Mouse (Mus musculus) liver, postnatal 0 days (tissue): Measurements from ENCODE around the gene Lims1. TPM values are rescaled to one million over a fixed set of nuclear protein-coding genes. Genes with fewer than 3 reads are reported as not detected.

Experiments used
- ATAC-seq: fragments of 200-750 bp; cut with Nextera tagmentation; 2 replicates; pipeline ENCODE4 v1.8.0; 2017; ENCODE audit warnings: mild to moderate bottlenecking, moderate library complexity
- DNase-seq: peaks from one replicate; pipeline ENCODE4 v3.0.0-alpha.2; 2016
- H3K27ac ChIP-seq: fragments of 300-500 bp; sonication (generic); 2 replicates; pipeline ENCODE4 v1.5.1; 2014; ENCODE audit warnings: antibody characterized with exemption, moderate library complexity, mild to moderate bottlenecking, low read depth
- H3K27me3 ChIP-seq: fragments of 300-500 bp; sonication (generic); 2 replicates; pipeline ENCODE4 v1.6.1; 2014; ENCODE audit warnings: low read length, control low read depth, mixed read lengths; ENCODE audit not compliant: insufficient read depth
- H3K36me3 ChIP-seq: fragments of 300-500 bp; sonication (generic); replicated peaks from 2 replicates; pipeline ENCODE4 v1.6.1; 2014; ENCODE audit warnings: mild to moderate bottlenecking, control low read depth, low read length, moderate library complexity, mixed read lengths; ENCODE audit not compliant: insufficient read depth
- H3K4me1 ChIP-seq: fragments of 300-500 bp; sonication (generic); 2 replicates; pipeline ENCODE4 v1.6.1; 2014; ENCODE audit warnings: antibody characterized with exemption, mild to moderate bottlenecking, control low read depth; ENCODE audit not compliant: insufficient read depth
- H3K4me2 ChIP-seq: fragments of 300-500 bp; sonication (generic); 2 replicates; pipeline ENCODE4 v1.6.1; 2014; ENCODE audit warnings: low read depth, mild to moderate bottlenecking, low read length, moderate library complexity, mixed read lengths
- H3K4me3 ChIP-seq: fragments of 300-500 bp; sonication (generic); 2 replicates; pipeline ENCODE4 v1.5.1; 2014; ENCODE audit warnings: low read depth, low read length
- H3K9ac ChIP-seq: fragments of 300-500 bp; sonication (generic); replicated peaks from 2 replicates; pipeline ENCODE4 v1.6.1; 2014; ENCODE audit warnings: mild to moderate bottlenecking, moderate library complexity
- H3K9me3 ChIP-seq: fragments of 300-500 bp; sonication (generic); 2 replicates; pipeline ENCODE4 v1.6.1; 2016; ENCODE audit warnings: mild to moderate bottlenecking, control low read depth, low read length, mixed read lengths
- CTCF ChIP-seq: sonication (generic); IDR thresholded peaks from 2 replicates; pipeline ENCODE4 v1.5.1; 2016; ENCODE audit warnings: antibody characterized with exemption, low read depth
- EP300 ChIP-seq: IDR thresholded peaks from 2 replicates; pipeline ENCODE4 v1.6.1; 2016; ENCODE audit warnings: antibody characterized with exemption, low read depth, mild to moderate bottlenecking
- WGBS: fragments of 180-500 bp; shearing (Covaris S2); extraction: QIAGEN DNeasy Blood & Tissue Kit; methylation state at CpG from one replicate; pipeline ENCODE4 v1.1.7; 2014; ENCODE audit not compliant: insufficient replicate concordance; 5-methylcytosine and 5-hydroxymethylcytosine counted together
- polyA plus RNA-seq: library from polyadenylated mRNA; unstranded; fragments of >200 nt; fragmentation: Nextera tagmentation; extraction: Ambion mirVana; gene quantifications from 2 replicates; pipeline ENCODE4 v1.2.1, GENCODE M21; 2015

Gene Lims1
- polyA plus RNA-seq, 1 experiment from 2014 or later, result 64.4 TPM

DNA sequence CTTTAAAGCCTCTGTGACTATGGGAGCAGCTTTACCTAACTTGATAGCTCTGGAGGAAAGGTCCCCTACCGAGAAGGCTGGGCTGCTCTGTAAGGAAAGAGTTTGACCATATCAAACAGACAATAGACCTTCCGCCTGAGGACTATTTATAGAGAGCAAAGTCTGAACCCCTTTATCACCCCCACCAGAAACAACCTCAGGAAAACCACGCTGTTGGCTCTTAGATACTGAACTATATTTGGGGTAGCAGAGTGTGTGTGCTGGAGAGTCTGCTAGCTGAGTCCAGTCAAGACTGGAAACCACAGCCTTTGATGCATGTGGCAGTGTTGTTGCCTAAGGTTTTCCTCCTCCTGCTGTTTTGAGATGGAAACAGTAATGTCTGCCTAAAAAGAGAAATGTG lies 31.3 kb downstream of the Lims1 start:
- no peak overlapping the region for H3K4me3 ChIP-seq
- H3K4me2 ChIP-seq, result peak overlapping the region; percentile 4
- H3K9ac ChIP-seq, result no peak overlapping the region
- ATAC-seq (peak; percentile 73), DNase-seq (no peak)
- 11% methylated on average over 3 of the region's 3 CpGs for WGBS
- no peaks in the 10 kb centered on the region for H3K27me3 ChIP-seq
- no peaks in the 10 kb centered on the region for H3K9me3 ChIP-seq
- H3K4me1 ChIP-seq, result peaks cover 18% of the 10 kb centered on the region
- peaks cover 5% of the 10 kb centered on the region; the same call in 1 of the 2 replicates for H3K36me3 ChIP-seq
- TF ChIP-seq CTCF, result no peak
- peak; percentile 83 for TF ChIP-seq EP300
- 0 out of 2 replicates have a peak overlapping the region, but pooled peaks have one; percentile 1 for H3K27ac ChIP-seq

GRCm38 (mm10) chr10:58356460-58356859 lies 33.2 kb downstream of the Lims1 start:
- TF ChIP-seq EP300 (no peak), CTCF (no peak)
- DNase-seq (no peak), ATAC-seq (no peak)
- Histone ChIP-seq H3K4me1 (peaks cover 12% of the 10 kb centered on the region), H3K9ac (no peak overlapping the region), H3K27me3 (no peaks in the 10 kb centered on the region), H3K4me3 (no peak overlapping the region), H3K4me2 (no peak overlapping the region), H3K27ac (no peak overlapping the region), H3K9me3 (no peaks in the 10 kb centered on the region), H3K36me3 (peaks cover 6% of the 10 kb centered on the region; the same call in 1 of the 2 replicates)
- WGBS, result 84% methylated on average over 3 of the region's 3 CpGs

DNA sequence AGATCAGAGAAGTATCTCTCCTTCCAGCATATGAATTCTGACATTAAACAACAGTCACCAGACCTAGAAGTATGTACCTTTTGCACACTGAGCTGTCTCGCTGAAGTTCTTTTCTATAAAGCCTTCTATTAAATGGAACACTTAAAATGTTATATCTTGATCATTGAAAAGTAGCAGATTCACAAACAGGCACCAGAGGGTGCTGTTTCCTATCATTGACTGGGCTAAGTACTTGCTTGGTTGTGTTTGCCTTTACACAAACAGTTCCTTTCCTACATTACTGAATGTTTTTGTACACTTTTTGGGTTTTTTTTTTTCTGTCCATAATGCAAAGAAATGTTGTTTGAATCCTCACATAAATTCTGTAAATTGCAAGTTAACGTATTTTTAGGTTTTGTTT lies 35.9 kb downstream of the Lims1 start:
- Histone ChIP-seq H3K27me3 (no peaks in the 10 kb centered on the region), H3K9ac (no peak overlapping the region), H3K9me3 (no peaks in the 10 kb centered on the region), H3K4me3 (no peak overlapping the region), H3K27ac (no peak overlapping the region), H3K4me2 (no peak overlapping the region), H3K4me1 (0 out of 2 replicates have a peak, but pooled peaks cover 3% of the 10 kb centered on the region), H3K36me3 (peaks cover 12% of the 10 kb centered on the region)
- ATAC-seq, result peak; percentile 40; the same call in 1 of the 2 replicates
- TF ChIP-seq CTCF, result peak; percentile 84
- TF ChIP-seq EP300, result no peak
- 58% methylated on average over 2 of the region's 2 CpGs for WGBS
- DNase-seq, result peak; percentile 39

- H3K4me1 ChIP-seq, result peaks cover 3% of the 10 kb centered on the region; the same call in 1 of the 2 replicates
- WGBS, result 77% methylated on average over 7 of the region's 7 CpGs
- H3K4me3 ChIP-seq, result no peak overlapping the region
- H3K36me3 ChIP-seq, result peaks cover 12% of the 10 kb centered on the region
- no peak overlapping the region for H3K9ac ChIP-seq
- DNase-seq (no peak), ATAC-seq (no peak)
- H3K27ac ChIP-seq, result no peak overlapping the region
- no peak for TF ChIP-seq EP300
- no peak for TF ChIP-seq CTCF
- H3K9me3 ChIP-seq, result no peaks in the 10 kb centered on the region
- H3K4me2 ChIP-seq, result no peak overlapping the region
- no peaks in the 10 kb centered on the region for H3K27me3 ChIP-seq
These were observed 36.7 kb downstream of the Lims1 start for GRCm38 (mm10) chr10:58359952-58360351.

DNA sequence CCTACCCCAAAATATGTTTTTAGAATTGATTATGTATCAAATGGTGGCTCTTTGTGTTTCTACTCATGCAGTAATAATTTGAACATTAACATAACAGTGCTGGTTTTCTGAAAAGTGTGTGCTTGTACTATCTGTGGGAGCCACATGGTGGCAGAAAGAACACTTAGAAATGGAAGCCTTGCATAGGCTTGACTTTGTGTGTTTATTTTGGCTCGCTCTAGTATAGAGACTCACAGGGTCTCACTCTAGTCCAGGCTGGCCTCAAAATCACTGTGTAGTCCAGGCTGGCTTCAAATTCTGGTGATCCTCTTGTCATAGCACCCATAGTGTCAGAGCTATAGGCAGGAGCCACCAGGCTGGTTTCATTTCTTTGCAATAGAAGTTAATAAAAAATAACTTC lies 39.5 kb downstream of the Lims1 start:
- no peak for TF ChIP-seq EP300
- TF ChIP-seq CTCF, result peak; percentile 71
- H3K4me1 ChIP-seq, result peaks cover 16% of the 10 kb centered on the region

GRCm38 (mm10) chr10:58364770-58365515 lies 41.7 kb downstream of the Lims1 start:
- ATAC-seq (0 out of 2 replicates have a peak, but pooled peaks have one; percentile 25), DNase-seq (no peak)
- Histone ChIP-seq H3K4me1 (peaks cover 29% of the 10 kb centered on the region), H3K4me3 (no peak overlapping the region), H3K4me2 (no peak overlapping the region), H3K9ac (no peak overlapping the region), H3K36me3 (peaks cover 6% of the 10 kb centered on the region; the same call in 1 of the 2 replicates), H3K27me3 (no peaks in the 10 kb centered on the region), H3K27ac (no peak overlapping the region), H3K9me3 (no peaks in the 10 kb centered on the region)
- 70% methylated on average over 5 of the region's 5 CpGs for WGBS
- TF ChIP-seq CTCF (no peak), EP300 (no peak)

More for the DNA sequence above, 39.5 kb downstream of the Lims1 start:
- DNase-seq (no peak), ATAC-seq (0 out of 2 replicates have a peak, but pooled peaks have one; percentile 36)
- no peaks in the 10 kb centered on the region for H3K27me3 ChIP-seq
- WGBS, result 31% methylated on average over 1 of the region's 1 CpGs
- H3K9ac ChIP-seq, result no peak overlapping the region
- H3K27ac ChIP-seq, result no peak overlapping the region
- no peaks in the 10 kb centered on the region for H3K9me3 ChIP-seq
- peaks cover 12% of the 10 kb centered on the region; the same call in 1 of the 2 replicates for H3K36me3 ChIP-seq
- no peak overlapping the region for H3K4me3 ChIP-seq
- H3K4me2 ChIP-seq, result no peak overlapping the region
